ENCODE assay signal across 20 mouse cellular contexts in the genomic region with DNA sequence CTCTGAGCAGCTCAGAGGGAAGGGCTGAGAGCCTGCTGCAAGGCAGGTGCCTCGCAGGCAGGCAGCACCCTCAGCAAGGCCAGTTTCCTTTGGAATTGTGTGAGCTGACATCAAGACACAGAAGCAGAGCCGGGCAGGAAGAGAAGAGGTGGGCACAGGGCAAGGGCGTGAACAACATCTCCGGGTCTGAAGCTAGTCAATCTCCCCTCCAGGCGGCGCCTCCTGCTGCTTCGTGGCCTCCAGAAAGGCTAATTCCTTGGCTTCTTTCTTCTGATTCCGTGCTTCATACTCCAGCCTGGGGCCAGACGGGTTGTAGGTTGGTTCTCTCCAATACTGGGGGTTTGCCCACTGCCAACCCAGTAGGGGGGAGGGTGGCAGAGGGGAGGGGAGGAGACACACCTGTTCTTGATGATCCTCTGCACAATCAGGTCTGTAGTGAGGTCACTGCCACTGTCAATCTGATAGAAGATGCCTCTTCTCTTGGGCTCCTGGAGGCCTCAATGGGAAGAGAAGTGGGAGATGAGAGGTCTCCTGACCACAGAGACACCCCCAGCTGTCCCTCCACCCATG. TPM values are rescaled to one million over a fixed set of nuclear protein-coding genes. Genes with fewer than 3 reads are reported as not detected.
DNase-seq lines count a peak whose midpoint lies in the region; ATAC-seq lines count a peak whose summit lies in the region.
"Had no signal": no experiment of that assay in that cellular context is flagged by ENCODE, and none has a peak within 500 bp of the region (broad histone marks: within the 10 kb centered on the region; RNA-seq: fewer than 3 reads in every experiment).

No protein-coding gene starts in this region.

- peak; percentile 36 for DNase-seq in cerebellum, adult 9-10 months
- no peak for DNase-seq in cerebellum, adult 18-20 months
- DNase-seq in forebrain, embryonic 10.5 days (ENCODE audit: extremely low spot score, low spot score) = no peak
- peak; percentile 90 for DNase-seq in heart, adult 11 months
- DNase-seq in urinary bladder, adult 2 months (ENCODE audit: low spot score) = peak; percentile 17
- DNase-seq in urinary bladder, postnatal 25 days (ENCODE audit: low spot score) = no peak
- DNase-seq: adrenal gland, adult 2 months; adrenal gland, postnatal 10 days; adrenal gland, postnatal 25 days; cerebellum, adult 11 months; embryo, embryonic 11 days had no signal

- WGBS in forebrain, embryonic 10.5 days = 83% methylated on average over 9 of the region's 9 CpGs
- 72% methylated on average over 9 of the region's 9 CpGs for WGBS in forebrain, embryonic 15.5 days
- WGBS in heart, embryonic 12.5 days = 83% methylated on average over 9 of the region's 9 CpGs

- peak overlapping the region; percentile 7; the same call in 1 of the 2 replicates for H3K4me3 ChIP-seq in forebrain, embryonic 10.5 days
- H3K4me3 ChIP-seq in forebrain, embryonic 15.5 days = no peak overlapping the region
- H3K4me3 ChIP-seq in heart, embryonic 12.5 days = no peak overlapping the region
- H3K4me3 ChIP-seq: embryonic facial prominence, embryonic 13.5 days; embryonic facial prominence, embryonic 15.5 days; erythroblast, embryonic 14.5 days; forebrain, embryonic 12.5 days had no signal

- H3K9ac ChIP-seq in forebrain, embryonic 15.5 days (replicated peaks) = no peak overlapping the region
- no peak overlapping the region for H3K9ac ChIP-seq in heart, embryonic 12.5 days
- H3K9ac ChIP-seq: embryonic facial prominence, embryonic 13.5 days; embryonic facial prominence, embryonic 15.5 days; forebrain, embryonic 12.5 days had no signal

- H3K27me3 ChIP-seq in forebrain, embryonic 10.5 days (ENCODE audit: poor library complexity, severe bottlenecking) = peaks cover 38% of the 10 kb centered on the region
- peaks cover 5% of the 10 kb centered on the region; the same call in 1 of the 2 replicates for H3K27me3 ChIP-seq in forebrain, embryonic 15.5 days
- H3K27me3 ChIP-seq in heart, embryonic 12.5 days (replicated peaks) = no peaks in the 10 kb centered on the region; the same call in 1 of the 2 replicates

- no peak for ATAC-seq in forebrain, embryonic 15.5 days (replicated peaks)
- no peak for ATAC-seq in heart, embryonic 12.5 days (ENCODE audit: insufficient number of reproducible peaks, low FRiP score)
- ATAC-seq: forebrain, embryonic 16.5 days had no signal

- H3K4me1 ChIP-seq in forebrain, embryonic 10.5 days = peaks cover 29% of the 10 kb centered on the region
- H3K4me1 ChIP-seq in forebrain, embryonic 15.5 days = peaks cover 8% of the 10 kb centered on the region
- H3K4me1 ChIP-seq in heart, embryonic 12.5 days (replicated peaks) = peaks cover 39% of the 10 kb centered on the region

- H3K36me3 ChIP-seq in forebrain, embryonic 10.5 days (replicated peaks) = peaks cover 85% of the 10 kb centered on the region
- H3K36me3 ChIP-seq in forebrain, embryonic 15.5 days = peaks cover 45% of the 10 kb centered on the region
- peaks cover 70% of the 10 kb centered on the region for H3K36me3 ChIP-seq in heart, embryonic 12.5 days

- no peak overlapping the region for H3K4me2 ChIP-seq in forebrain, embryonic 15.5 days (replicated peaks)
- no peak overlapping the region for H3K4me2 ChIP-seq in heart, embryonic 12.5 days
- H3K4me2 ChIP-seq: embryonic facial prominence, embryonic 13.5 days; embryonic facial prominence, embryonic 15.5 days; forebrain, embryonic 12.5 days had no signal

- H3K9me3 ChIP-seq in forebrain, embryonic 10.5 days = no peaks in the 10 kb centered on the region
- no peaks in the 10 kb centered on the region for H3K9me3 ChIP-seq in forebrain, embryonic 15.5 days
- H3K9me3 ChIP-seq in heart, embryonic 12.5 days (replicated peaks) = no peaks in the 10 kb centered on the region
- H3K9me3 ChIP-seq: embryonic facial prominence, embryonic 13.5 days; embryonic facial prominence, embryonic 15.5 days; forebrain, embryonic 12.5 days had no signal

- no peak overlapping the region for H3K27ac ChIP-seq in forebrain, embryonic 10.5 days
- no peak overlapping the region for H3K27ac ChIP-seq in forebrain, embryonic 15.5 days (replicated peaks)
- no peak overlapping the region for H3K27ac ChIP-seq in heart, embryonic 12.5 days (ENCODE audit: poor library complexity, severe bottlenecking)
- H3K27ac ChIP-seq: embryonic facial prominence, embryonic 13.5 days; embryonic facial prominence, embryonic 15.5 days; forebrain, embryonic 12.5 days had no signal

RNA-seq across cellular contexts. Expression of gene Npb, which starts 2.3 kb away (rescaled TPM):
- polyA plus RNA-seq in forebrain, embryonic 10.5 days (2016; fragmentation: Nextera tagmentation; extraction: Ambion mirVana) = 0.44 TPM in 1 of 2 replicates, not detected in the other
- polyA plus RNA-seq in forebrain, embryonic 15.5 days (2015; fragmentation: Nextera tagmentation; extraction: Ambion mirVana) = 0.51 and 0.65 TPM in 2 replicates
- 13.6 and 20.3 TPM in 2 replicates for polyA plus RNA-seq in heart, embryonic 12.5 days (2016; fragmentation: Nextera tagmentation; extraction: Ambion mirVana)
- polyA plus RNA-seq in urinary bladder, adult 2 months (2012; rRNA removed) = 0.40 and 0.62 TPM in 2 replicates
- polyA plus RNA-seq: C2C12; embryonic facial prominence, embryonic 11.5 days; erythroblast, embryonic 14.5 days; forebrain, embryonic 16.5 days had no signal

RNA-seq across cellular contexts. Expression of gene Pcyt2, which starts 7.2 kb away (rescaled TPM):
- 145 and 148 TPM in 2 replicates for polyA plus RNA-seq in forebrain, embryonic 10.5 days (2016; fragmentation: Nextera tagmentation; extraction: Ambion mirVana)
- 167 and 174 TPM in 2 replicates for polyA plus RNA-seq in forebrain, embryonic 15.5 days (2015; fragmentation: Nextera tagmentation; extraction: Ambion mirVana)
- polyA plus RNA-seq in heart, embryonic 12.5 days (2016; fragmentation: Nextera tagmentation; extraction: Ambion mirVana) = 82.1 and 82.9 TPM in 2 replicates
- polyA plus RNA-seq in urinary bladder, adult 2 months (2012; rRNA removed) = 87.2 and 120 TPM in 2 replicates

RNA-seq across cellular contexts. Expression of gene Anapc11, which starts 12.3 kb away (rescaled TPM):
- 218 and 228 TPM in 2 replicates for polyA plus RNA-seq in forebrain, embryonic 10.5 days (2016; fragmentation: Nextera tagmentation; extraction: Ambion mirVana)
- 199 and 205 TPM in 2 replicates for polyA plus RNA-seq in forebrain, embryonic 15.5 days (2015; fragmentation: Nextera tagmentation; extraction: Ambion mirVana)
- 174 and 175 TPM in 2 replicates for polyA plus RNA-seq in heart, embryonic 12.5 days (2016; fragmentation: Nextera tagmentation; extraction: Ambion mirVana)
- 112 and 116 TPM in 2 replicates for polyA plus RNA-seq in urinary bladder, adult 2 months (2012; rRNA removed)

RNA-seq across cellular contexts. Expression of gene Alyref, which starts 12.4 kb away (rescaled TPM):
- polyA plus RNA-seq in forebrain, embryonic 10.5 days (2016; fragmentation: Nextera tagmentation; extraction: Ambion mirVana) = 618 and 646 TPM in 2 replicates
- polyA plus RNA-seq in forebrain, embryonic 15.5 days (2015; fragmentation: Nextera tagmentation; extraction: Ambion mirVana) = 372 and 388 TPM in 2 replicates
- polyA plus RNA-seq in heart, embryonic 12.5 days (2016; fragmentation: Nextera tagmentation; extraction: Ambion mirVana) = 356 and 361 TPM in 2 replicates
- 56.2 and 57.6 TPM in 2 replicates for polyA plus RNA-seq in urinary bladder, adult 2 months (2012; rRNA removed)

RNA-seq across cellular contexts. Expression of gene Sirt7, which starts 14.5 kb away (rescaled TPM):
- 30.1 and 32.8 TPM in 2 replicates for polyA plus RNA-seq in forebrain, embryonic 10.5 days (2016; fragmentation: Nextera tagmentation; extraction: Ambion mirVana)
- polyA plus RNA-seq in forebrain, embryonic 15.5 days (2015; fragmentation: Nextera tagmentation; extraction: Ambion mirVana) = 51.4 and 53.1 TPM in 2 replicates
- 20.1 and 20.4 TPM in 2 replicates for polyA plus RNA-seq in heart, embryonic 12.5 days (2016; fragmentation: Nextera tagmentation; extraction: Ambion mirVana)
- polyA plus RNA-seq in urinary bladder, adult 2 months (2012; rRNA removed) = 78.6 and 107 TPM in 2 replicates

Comparison
In these comparisons a context has a peak if more than half of its experiments do, and no peak if none do; other contexts are left out.
1. DNase-seq: peak in cerebellum, adult 9-10 months (single experiment), heart, adult 11 months (single experiment) and urinary bladder, adult 2 months (single experiment); none in cerebellum, adult 18-20 months (0 of 2), forebrain, embryonic 10.5 days (single experiment) and urinary bladder, postnatal 25 days (single experiment).